28 mouse cellular contexts compared by ENCODE assay signal in genomic region chr4:102332386-102332785, GRCm38 (mm10).
DNase-seq lines count a peak whose midpoint lies in the region; ATAC-seq lines count a peak whose summit lies in the region.
"Had no signal": no experiment of that assay in that cellular context is flagged by ENCODE, and none has a peak within 500 bp of the region (broad histone marks: within the 10 kb centered on the region; RNA-seq: fewer than 3 reads in every experiment).

No protein-coding gene starts in this region.

- H3K9ac ChIP-seq in heart, embryonic 16.5 days (ENCODE audit: low read length), result no peak overlapping the region
- H3K9ac ChIP-seq: embryonic facial prominence, embryonic 13.5 days; forebrain, embryonic 15.5 days; hindbrain, embryonic 15.5 days; limb, embryonic 12.5 days; liver, embryonic 15.5 days; lung, embryonic 14.5 days; neural tube, embryonic 13.5 days had no signal

- no peak for ATAC-seq in heart, embryonic 16.5 days (replicated peaks; ENCODE audit: extremely low read depth, insufficient read depth, low FRiP score)
- ATAC-seq: CD4-positive, CD25-positive, alpha-beta regulatory T cell, adult 4 months; forebrain, embryonic 15.5 days; inflammation-experienced regulatory T-cells, adult 6 months; midbrain, embryonic 16.5 days had no signal

- no peak overlapping the region for H3K4me3 ChIP-seq in heart, embryonic 16.5 days (ENCODE audit: low read length)
- H3K4me3 ChIP-seq: embryonic facial prominence, embryonic 13.5 days; forebrain, embryonic 10.5 days; forebrain, embryonic 15.5 days; hindbrain, embryonic 10.5 days; hindbrain, embryonic 15.5 days; left cerebral cortex, adult 2 months; limb, embryonic 12.5 days; liver, embryonic 15.5 days; midbrain, embryonic 10.5 days; neural tube, embryonic 13.5 days had no signal

- H3K27me3 ChIP-seq in heart, embryonic 16.5 days (ENCODE audit: control insufficient read depth, insufficient read depth, low read length), result no peaks in the 10 kb centered on the region
- H3K27me3 ChIP-seq: embryonic facial prominence, embryonic 13.5 days; forebrain, embryonic 15.5 days; hindbrain, embryonic 15.5 days; limb, embryonic 12.5 days; liver, embryonic 15.5 days; neural tube, embryonic 13.5 days had no signal

- intact Hi-C loops in heart, postnatal 10 days (cut with DNase I), result no loop called here

- H3K36me3 ChIP-seq in heart, embryonic 16.5 days (ENCODE audit: control insufficient read depth, insufficient read depth), result peaks cover 2% of the 10 kb centered on the region; the same call in 1 of the 2 replicates
- H3K36me3 ChIP-seq: embryonic facial prominence, embryonic 13.5 days; forebrain, embryonic 10.5 days; forebrain, embryonic 15.5 days; hindbrain, embryonic 10.5 days; hindbrain, embryonic 15.5 days; limb, embryonic 12.5 days; liver, embryonic 15.5 days; midbrain, embryonic 10.5 days; neural tube, embryonic 13.5 days had no signal

- peaks cover 17% of the 10 kb centered on the region for H3K4me1 ChIP-seq in heart, embryonic 16.5 days (ENCODE audit: control insufficient read depth, insufficient read depth, low read length)
- H3K4me1 ChIP-seq: embryonic facial prominence, embryonic 13.5 days; forebrain, embryonic 15.5 days; hindbrain, embryonic 10.5 days; hindbrain, embryonic 15.5 days; limb, embryonic 12.5 days; liver, embryonic 15.5 days; neural tube, embryonic 13.5 days had no signal

- no peak overlapping the region for H3K4me2 ChIP-seq in heart, embryonic 16.5 days (ENCODE audit: low read depth, low read length)
- H3K4me2 ChIP-seq: embryonic facial prominence, embryonic 13.5 days; forebrain, embryonic 15.5 days; hindbrain, embryonic 15.5 days; limb, embryonic 12.5 days; liver, embryonic 15.5 days; lung, embryonic 14.5 days; neural tube, embryonic 13.5 days had no signal

- 86% methylated on average over 2 of the region's 2 CpGs for WGBS in heart, embryonic 16.5 days

- DNase-seq in heart, postnatal 10 days, result no peak
- peak; percentile 13 to 64 for DNase-seq in kidney, adult 8-10 months
- no peak for DNase-seq in kidney, postnatal 4 days
- peak; percentile 4 to 40 for DNase-seq in kidney, postnatal 25 days
- DNase-seq in neural tube, embryonic 10.5 days (ENCODE audit: extremely low spot score, low spot score), result no peak
- DNase-seq in cerebellum, adult 9-11 months, result no peak
- DNase-seq: adrenal gland, postnatal 25 days; cerebellum, adult 11-12 months; cerebellum, postnatal 10 days; gastrocnemius, postnatal 36 days; heart, adult 18-20 months; lung, embryonic 14.5 days; right cerebral cortex, postnatal 4 days; thymus, postnatal 4 days had no signal

- peak overlapping the region; percentile 48 for H3K27ac ChIP-seq in heart, embryonic 16.5 days (ENCODE audit: low read length)
- H3K27ac ChIP-seq: embryonic facial prominence, embryonic 13.5 days; forebrain, embryonic 10.5 days; forebrain, embryonic 15.5 days; hindbrain, embryonic 10.5 days; hindbrain, embryonic 15.5 days; left cerebral cortex, adult 2 months; limb, embryonic 12.5 days; liver, embryonic 15.5 days; midbrain, embryonic 10.5 days; neural tube, embryonic 13.5 days had no signal

- H3K9me3 ChIP-seq in heart, embryonic 16.5 days (replicated peaks; ENCODE audit: control insufficient read depth, low read length), result no peaks in the 10 kb centered on the region
- H3K9me3 ChIP-seq: embryonic facial prominence, embryonic 13.5 days; forebrain, embryonic 10.5 days; forebrain, embryonic 15.5 days; hindbrain, embryonic 10.5 days; hindbrain, embryonic 15.5 days; limb, embryonic 12.5 days; liver, embryonic 15.5 days; midbrain, embryonic 10.5 days; neural tube, embryonic 13.5 days had no signal

Comparison
In these comparisons a context has a peak if more than half of its experiments do, and no peak if none do; other contexts are left out.
1. DNase-seq: peak in kidney, adult 8-10 months (2 of 2) and kidney, postnatal 25 days (2 of 2); none in heart, postnatal 10 days (0 of 2), kidney, postnatal 4 days (0 of 2), neural tube, embryonic 10.5 days (single experiment) and cerebellum, adult 9-11 months (single experiment).